Mouse (Mus musculus) neural tube, embryonic 13.5 days (tissue): ENCODE results near the gene Cdx4. TPM values are rescaled to one million over a fixed set of nuclear protein-coding genes. Genes with fewer than 3 reads are reported as not detected.

Experiments used
- ATAC-seq: fragments of 200-750 bp; cut with Nextera tagmentation; 2 replicates; pipeline ENCODE4 v1.8.0; 2017; ENCODE audit warnings: low read depth, mild to moderate bottlenecking, moderate TSS enrichment, moderate library complexity
- H3K27ac ChIP-seq: fragments of 300-500 bp; sonication (generic); replicated peaks from 2 replicates; pipeline ENCODE4 v1.5.1; 2015; ENCODE audit warnings: moderate library complexity, mild to moderate bottlenecking, inconsistent platforms
- H3K27me3 ChIP-seq: fragments of 300-500 bp; sonication (generic); 2 replicates; pipeline ENCODE4 v1.6.1; 2015; ENCODE audit warnings: mild to moderate bottlenecking, inconsistent platforms
- H3K36me3 ChIP-seq: fragments of 300-500 bp; sonication (generic); 2 replicates; pipeline ENCODE4 v1.6.1; 2015; ENCODE audit warnings: mild to moderate bottlenecking, inconsistent platforms
- H3K4me1 ChIP-seq: fragments of 300-500 bp; sonication (generic); replicated peaks from 2 replicates; pipeline ENCODE4 v1.6.1; 2015; ENCODE audit warnings: inconsistent platforms
- H3K4me2 ChIP-seq: fragments of 300-500 bp; sonication (generic); 2 replicates; pipeline ENCODE4 v1.6.1; 2015; ENCODE audit warnings: inconsistent platforms, mild to moderate bottlenecking, moderate library complexity
- H3K4me3 ChIP-seq: fragments of 300-500 bp; sonication (generic); 2 replicates; pipeline ENCODE4 v1.5.1; 2015; ENCODE audit warnings: mild to moderate bottlenecking, inconsistent platforms
- H3K9ac ChIP-seq: fragments of 300-500 bp; sonication (generic); 2 replicates; pipeline ENCODE4 v1.6.1; 2015; ENCODE audit warnings: moderate library complexity, mild to moderate bottlenecking, inconsistent platforms
- H3K9me3 ChIP-seq: fragments of 300-500 bp; sonication (generic); 2 replicates; pipeline ENCODE4 v1.6.1; 2016; ENCODE audit warnings: inconsistent platforms
- WGBS: fragments of 180-500 bp; shearing (Covaris S2); methylation state at CpG from one replicate; pipeline ENCODE4 v1.1.7; 2015; 5-methylcytosine and 5-hydroxymethylcytosine counted together
- polyA plus RNA-seq: library from polyadenylated mRNA; unstranded; fragments of >200 nt; fragmentation: Nextera tagmentation; extraction: Ambion mirVana; gene quantifications from 2 replicates; pipeline ENCODE4 v1.2.1, GENCODE M21; 2015

The Cdx4 gene
- polyA plus RNA-seq, 1 experiment from 2014 or later: not detected

DNA sequence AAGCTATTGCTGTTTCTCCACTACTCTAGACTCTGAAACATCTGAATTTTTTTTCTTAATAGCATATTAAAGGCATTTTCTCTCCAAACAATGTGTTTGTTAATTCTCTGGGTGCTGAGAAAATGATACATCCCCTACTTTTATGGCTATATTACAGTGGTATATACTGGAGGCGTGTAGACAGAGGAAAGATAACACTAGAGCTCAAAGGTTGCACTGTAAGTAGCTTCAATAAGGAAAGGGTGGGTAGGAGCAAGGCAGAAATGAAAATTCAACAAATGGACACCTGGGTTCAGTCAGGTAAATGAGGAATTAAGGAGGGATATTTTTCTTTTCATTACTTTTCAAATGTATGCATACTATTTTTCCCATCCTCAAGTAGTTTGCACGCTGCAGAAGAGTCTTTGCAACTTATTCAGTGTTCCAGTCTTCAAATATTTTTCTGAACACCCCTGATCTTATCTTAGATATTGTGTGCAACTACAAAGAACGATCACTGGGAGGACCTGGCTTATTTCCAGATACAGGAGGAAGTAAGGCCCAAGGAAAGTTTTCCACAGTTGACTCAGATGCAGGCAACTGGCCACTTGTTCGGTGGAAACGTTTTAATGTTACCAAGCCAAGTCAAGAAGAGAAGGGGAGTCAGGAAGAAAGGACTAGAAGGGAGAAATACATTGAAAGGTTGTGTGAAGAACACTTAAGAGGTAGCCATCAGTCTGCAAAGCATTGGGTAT is 10.1 kb downstream of the Cdx4 start:
- no peaks in the 10 kb centered on the region for H3K9me3 ChIP-seq
- H3K27ac ChIP-seq: no peak overlapping the region
- H3K4me2 ChIP-seq: no peak overlapping the region
- H3K9ac ChIP-seq: no peak overlapping the region
- no peak for ATAC-seq
- no peaks in the 10 kb centered on the region for H3K4me1 ChIP-seq
- no peak overlapping the region for H3K4me3 ChIP-seq
- H3K27me3 ChIP-seq: peaks cover 66% of the 10 kb centered on the region
- no peaks in the 10 kb centered on the region for H3K36me3 ChIP-seq
- WGBS: 72% methylated on average over 5 of the region's 5 CpGs

DNA sequence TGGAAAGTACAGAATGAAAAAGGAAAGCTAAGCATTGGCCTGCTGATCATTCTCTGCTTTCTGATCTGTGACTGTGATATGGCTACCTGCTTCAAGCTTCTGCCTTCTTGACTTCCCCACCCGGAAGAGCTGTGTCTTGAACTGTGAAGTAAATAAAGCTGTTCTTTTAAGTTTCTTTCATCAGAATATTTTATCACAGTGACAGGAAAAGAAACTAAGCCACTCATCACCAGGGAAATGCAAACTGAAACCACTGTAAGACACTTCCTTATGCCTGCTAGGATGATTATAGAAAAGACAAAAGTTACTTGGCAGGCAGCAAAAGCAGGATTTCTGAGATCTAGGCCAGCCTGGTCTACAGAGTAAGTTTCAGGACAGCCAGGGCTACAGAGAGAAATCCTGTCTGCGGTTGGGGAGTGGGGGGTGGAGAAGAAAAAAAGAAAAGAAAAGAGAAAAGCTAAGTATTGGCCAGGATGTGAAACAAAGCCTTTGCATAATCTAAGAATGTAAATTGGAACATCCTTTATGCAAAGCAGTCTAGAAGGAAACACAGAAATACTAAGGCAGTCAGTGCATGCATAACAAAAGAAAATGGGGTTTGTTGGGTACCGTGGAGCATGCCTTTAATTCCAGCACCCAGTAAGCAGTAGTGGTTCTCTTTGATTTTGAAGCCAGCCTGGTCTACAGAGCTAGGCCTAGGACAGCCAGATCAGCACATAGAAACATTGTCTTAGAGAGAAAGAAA is 20.3 kb downstream of the Cdx4 start:
- Histone ChIP-seq H3K9ac (no peak overlapping the region), H3K4me1 (no peaks in the 10 kb centered on the region), H3K9me3 (no peaks in the 10 kb centered on the region), H3K4me2 (no peak overlapping the region), H3K4me3 (no peak overlapping the region), H3K27ac (no peak overlapping the region), H3K36me3 (no peaks in the 10 kb centered on the region), H3K27me3 (peaks cover 47% of the 10 kb centered on the region)
- WGBS: 51% methylated on average over 3 of the region's 3 CpGs
- ATAC-seq: no peak

DNA sequence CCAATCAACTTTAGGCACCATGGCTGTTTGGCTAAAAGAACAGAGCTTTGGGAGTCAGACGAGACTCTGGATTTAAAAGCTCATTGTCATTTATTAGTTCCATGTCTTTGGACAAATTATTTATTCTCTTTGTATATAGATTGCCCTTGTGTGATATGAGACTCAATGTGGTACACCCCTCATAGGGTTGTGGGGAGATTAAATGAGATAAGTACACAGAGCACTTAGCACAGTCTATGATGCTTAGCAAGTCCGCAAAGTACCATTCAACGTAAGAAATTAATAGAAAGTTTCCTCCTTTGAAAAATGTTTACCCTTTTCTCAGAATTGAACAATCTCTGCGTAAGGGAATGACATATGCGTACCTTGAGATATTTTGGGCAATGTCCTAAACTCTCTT is 34.6 kb downstream of the Cdx4 start:
- Histone ChIP-seq H3K4me1 (peaks cover 5% of the 10 kb centered on the region; the same call in 1 of the 2 replicates), H3K36me3 (no peaks in the 10 kb centered on the region), H3K27ac (no peak overlapping the region), H3K4me2 (peak overlapping the region; percentile 59), H3K4me3 (peak overlapping the region; percentile 58), H3K9me3 (no peaks in the 10 kb centered on the region), H3K9ac (no peak overlapping the region), H3K27me3 (peaks cover 78% of the 10 kb centered on the region)
- peak; percentile 60 for ATAC-seq
- WGBS: 53% methylated on average over 5 of the region's 5 CpGs

DNA sequence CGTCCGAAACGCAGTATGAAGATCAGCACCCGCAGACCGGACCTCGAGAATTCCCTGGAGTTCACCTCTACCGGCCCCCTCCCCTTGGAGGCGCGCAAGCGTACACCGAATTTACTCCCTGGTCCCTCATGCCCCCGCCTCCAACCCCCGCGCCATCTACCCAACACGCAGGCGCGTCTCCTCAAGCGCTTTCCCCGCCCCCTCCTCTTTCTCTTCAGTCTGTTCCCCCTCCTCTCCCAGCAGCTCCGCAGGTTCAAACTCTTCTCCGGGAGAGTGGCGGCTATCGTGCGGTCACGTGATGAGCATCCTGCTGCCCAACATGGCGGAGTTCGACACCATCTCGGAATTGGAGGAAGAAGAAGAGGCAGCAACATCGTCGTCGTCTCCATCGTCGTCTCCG is 35.1 kb downstream of the Cdx4 start, which contains the start of gene Chic1:
TSS of gene Chic1 (plus strand) at position 190 of the 400 bp plus-strand sequence.
- Histone ChIP-seq H3K4me3 (peak within 1 kb of the TSS; percentile 58), H3K36me3 (no peaks in the 10 kb centered on the region), H3K27me3 (peaks cover 78% of the 10 kb centered on the region), H3K27ac (peak within 1 kb of the TSS; percentile 79), H3K4me1 (peaks cover 5% of the 10 kb centered on the region; the same call in 1 of the 2 replicates), H3K9ac (peak within 1 kb of the TSS; percentile 81), H3K9me3 (no peaks in the 10 kb centered on the region), H3K4me2 (peak within 1 kb of the TSS; percentile 59)
- 10% methylated on average over 33 of the region's 34 CpGs for WGBS
- peak; percentile 96 for ATAC-seq

DNA sequence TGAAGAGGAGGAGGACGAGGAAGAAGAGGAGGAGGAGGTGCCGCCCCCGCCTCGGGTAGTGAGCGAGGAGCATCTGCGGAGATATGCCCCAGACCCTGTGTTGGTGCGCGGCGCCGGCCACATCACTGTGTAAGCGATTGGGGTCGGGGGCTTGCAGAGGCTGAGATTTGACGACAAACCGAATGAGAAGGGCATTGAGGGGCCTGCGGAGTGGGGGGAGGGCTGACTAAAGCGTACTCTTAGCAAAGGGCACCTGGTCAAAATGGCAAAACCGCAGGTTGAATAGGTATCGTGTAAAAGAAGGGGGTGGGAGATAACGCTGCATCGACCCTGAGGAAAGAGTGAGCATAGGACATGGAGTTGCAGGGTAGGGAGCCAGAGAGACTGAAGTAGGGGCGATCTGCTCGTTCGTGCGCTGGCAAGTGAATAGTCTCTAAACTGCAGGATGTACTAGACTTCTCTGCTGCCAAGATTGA is 35.6 kb downstream of the Cdx4 start:
- peak; percentile 89 for ATAC-seq
- H3K9ac ChIP-seq: peak overlapping the region; percentile 81
- H3K36me3 ChIP-seq: no peaks in the 10 kb centered on the region
- no peaks in the 10 kb centered on the region for H3K9me3 ChIP-seq
- 15% methylated on average over 24 of the region's 24 CpGs for WGBS
- H3K4me3 ChIP-seq: peak overlapping the region; percentile 58
- H3K27ac ChIP-seq: peak overlapping the region; percentile 79
- H3K27me3 ChIP-seq: peaks cover 78% of the 10 kb centered on the region
- peaks cover 5% of the 10 kb centered on the region; the same call in 1 of the 2 replicates for H3K4me1 ChIP-seq
- H3K4me2 ChIP-seq: peak overlapping the region; percentile 59

DNA sequence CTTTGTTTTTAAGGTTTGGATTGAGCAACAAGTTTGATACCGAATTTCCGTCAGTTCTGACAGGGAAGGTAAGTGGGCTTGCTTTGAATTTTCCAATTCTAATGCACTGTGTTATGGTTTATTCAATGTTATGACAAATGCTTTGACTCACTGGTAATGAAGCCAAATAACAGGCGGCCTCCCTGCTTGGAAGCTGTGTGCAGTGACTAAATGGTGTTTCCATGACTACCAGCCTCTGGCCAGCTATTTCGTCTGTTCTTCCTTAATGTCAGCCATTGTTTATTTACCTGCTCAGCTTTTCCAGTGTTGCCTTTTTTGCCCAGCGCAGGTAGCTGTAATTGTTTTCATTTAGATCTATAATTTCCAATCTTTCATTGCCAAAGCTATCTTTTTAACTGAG is 45.0 kb downstream of the Cdx4 start:
- H3K27me3 ChIP-seq: peaks cover 62% of the 10 kb centered on the region
- H3K36me3 ChIP-seq: no peaks in the 10 kb centered on the region
- H3K4me2 ChIP-seq: no peak overlapping the region
- no peak overlapping the region for H3K27ac ChIP-seq
- H3K4me3 ChIP-seq: no peak overlapping the region
- WGBS: 42% methylated on average over 5 of the region's 5 CpGs
- H3K9me3 ChIP-seq: no peaks in the 10 kb centered on the region
- no peak for ATAC-seq
- no peak overlapping the region for H3K9ac ChIP-seq
- H3K4me1 ChIP-seq: peaks cover 8% of the 10 kb centered on the region; the same call in 1 of the 2 replicates

DNA sequence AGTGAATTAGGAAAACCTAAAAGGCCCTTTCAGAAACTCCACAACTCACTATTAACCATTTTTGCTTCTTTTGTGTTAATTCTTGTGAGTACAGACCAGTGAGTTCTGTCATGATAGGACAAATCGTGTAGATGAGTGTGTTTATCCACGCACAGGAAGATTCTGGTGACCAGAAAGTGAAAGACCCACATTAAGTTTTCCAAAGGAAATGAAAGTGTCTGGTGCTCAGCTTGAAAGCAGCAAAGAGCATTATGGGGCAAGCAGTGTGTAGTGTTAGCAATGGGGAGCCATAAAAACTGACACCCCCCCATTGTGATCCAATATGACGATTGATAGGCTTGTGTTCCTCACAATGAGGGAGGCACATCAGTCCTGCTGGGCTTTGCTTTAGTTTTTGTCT is 47.5 kb downstream of the Cdx4 start:
- H3K9ac ChIP-seq: no peak overlapping the region
- no peaks in the 10 kb centered on the region for H3K36me3 ChIP-seq
- no peak overlapping the region for H3K27ac ChIP-seq
- WGBS: 23% methylated on average over 3 of the region's 3 CpGs
- peaks cover 8% of the 10 kb centered on the region; the same call in 1 of the 2 replicates for H3K4me1 ChIP-seq
- no peak for ATAC-seq
- H3K27me3 ChIP-seq: peaks cover 62% of the 10 kb centered on the region
- no peak overlapping the region for H3K4me3 ChIP-seq
- H3K9me3 ChIP-seq: no peaks in the 10 kb centered on the region
- H3K4me2 ChIP-seq: no peak overlapping the region

DNA sequence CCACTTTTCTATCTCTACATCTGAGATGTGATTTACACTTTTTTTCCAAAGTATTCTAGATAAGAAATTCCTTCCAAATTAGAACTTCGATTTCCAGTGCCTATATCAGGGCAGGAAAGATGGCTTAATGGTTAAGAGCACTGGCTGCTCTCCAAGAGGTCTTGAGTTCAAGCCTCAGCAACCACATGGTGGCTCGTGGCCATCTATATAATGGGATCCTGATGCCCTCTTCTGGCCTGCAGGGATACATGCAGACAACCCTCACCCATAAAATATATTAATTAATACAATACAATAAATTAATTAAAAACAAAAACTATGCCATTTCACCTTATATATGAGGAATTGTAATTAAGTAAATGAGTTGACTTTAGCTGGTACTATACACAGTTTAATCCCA is 50.0 kb downstream of the Cdx4 start:
- no peak overlapping the region for H3K9ac ChIP-seq
- no peak for ATAC-seq
- WGBS: 85% methylated on average over 2 of the region's 2 CpGs
- no peaks in the 10 kb centered on the region for H3K9me3 ChIP-seq
- peaks cover 4% of the 10 kb centered on the region; the same call in 1 of the 2 replicates for H3K4me1 ChIP-seq
- no peak overlapping the region for H3K27ac ChIP-seq
- no peaks in the 10 kb centered on the region for H3K36me3 ChIP-seq
- no peak overlapping the region for H3K4me3 ChIP-seq
- H3K4me2 ChIP-seq: no peak overlapping the region
- H3K27me3 ChIP-seq: peaks cover 61% of the 10 kb centered on the region

DNA sequence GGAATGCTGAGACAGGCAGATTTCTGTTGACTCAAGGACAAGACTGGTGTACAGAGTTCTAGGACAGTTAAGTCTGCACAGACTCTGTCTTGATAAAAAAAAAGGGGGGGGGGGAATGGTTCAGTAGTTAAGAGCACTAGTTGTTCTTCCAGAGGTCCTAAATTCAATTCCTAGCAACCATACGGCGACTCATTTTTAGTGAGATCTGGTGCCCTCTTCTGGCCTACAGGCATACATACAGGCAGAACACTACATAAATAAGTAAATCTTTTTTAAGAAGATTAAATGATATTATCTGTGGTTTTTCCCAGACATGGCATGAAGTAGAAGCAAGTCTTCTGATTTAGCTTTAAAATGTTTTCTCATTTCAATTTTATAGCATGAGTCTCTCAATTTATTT is 50.4 kb downstream of the Cdx4 start:
- Histone ChIP-seq H3K27me3 (peaks cover 63% of the 10 kb centered on the region), H3K4me2 (no peak overlapping the region), H3K4me3 (no peak overlapping the region), H3K9me3 (no peaks in the 10 kb centered on the region), H3K27ac (no peak overlapping the region), H3K9ac (no peak overlapping the region), H3K36me3 (no peaks in the 10 kb centered on the region), H3K4me1 (0 out of 2 replicates have a peak, but pooled peaks cover 3% of the 10 kb centered on the region)
- no peak for ATAC-seq
- 32% methylated on average over 2 of the region's 2 CpGs for WGBS

DNA sequence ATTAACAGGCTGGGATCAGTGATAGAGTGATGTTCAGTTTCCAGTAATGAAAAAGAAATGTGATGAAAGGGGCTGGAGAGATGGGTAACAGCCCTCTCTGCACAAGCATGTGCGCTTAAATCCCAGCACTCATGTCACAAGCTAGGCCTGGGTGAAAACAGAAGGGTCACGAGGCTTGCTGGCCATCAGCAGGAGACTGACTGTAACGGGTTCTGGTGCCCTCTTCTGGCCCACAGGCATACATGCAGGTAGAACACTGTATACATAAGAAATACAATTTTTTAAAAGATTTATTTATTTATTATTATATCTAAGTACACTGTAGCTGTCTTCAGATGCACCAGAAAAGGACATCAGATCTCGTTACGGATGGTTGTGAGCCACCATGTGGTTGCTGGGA is 53.1 kb downstream of the Cdx4 start:
- 62% methylated on average over 5 of the region's 5 CpGs for WGBS
- no peak overlapping the region for H3K4me3 ChIP-seq
- H3K27ac ChIP-seq: no peak overlapping the region
- H3K36me3 ChIP-seq: no peaks in the 10 kb centered on the region
- H3K4me1 ChIP-seq: no peaks in the 10 kb centered on the region
- no peak overlapping the region for H3K4me2 ChIP-seq
- H3K27me3 ChIP-seq: peaks cover 58% of the 10 kb centered on the region
- no peaks in the 10 kb centered on the region for H3K9me3 ChIP-seq
- H3K9ac ChIP-seq: no peak overlapping the region
- ATAC-seq: no peak
